Mouse (Mus musculus) B cell, adult 2 months (primary cell): Measurements from ENCODE around the gene Olfr295.

Experiments
- DNase-seq, 2 experiments: peaks; one replicate each; pipeline ENCODE4 v3.0.0; 2022

Gene Olfr295

GRCm38 (mm10) chr7:86583562-86583961 is at the start of gene Olfr295:
Gene Olfr295, plus strand, starts transcription at chr7:86583862.
- no peak for DNase-seq

GRCm38 (mm10) chr7:86616543-86616942 is 32.9 kb downstream of the Olfr295 start, which contains the start of gene Olfr294:
Gene Olfr294, minus strand, starts transcription at chr7:86616643.
- DNase-seq, result no peak
